Mouse (Mus musculus): Measurements from ENCODE around the gene Tnfsf14. TPM values are rescaled to one million over a fixed set of nuclear protein-coding genes. Genes with fewer than 3 reads are reported as not detected.

The Tnfsf14 gene
- polyA plus RNA-seq (2015; fragmentation: Nextera tagmentation; extraction: Ambion mirVana): 0.14 and 0.28 TPM in 2 replicates

GRCm38 (mm10) chr17:57194041-57194507 is at the start of gene Tnfsf14:
Gene Tnfsf14 (minus strand): TSS chr17:57194177.

DNA sequence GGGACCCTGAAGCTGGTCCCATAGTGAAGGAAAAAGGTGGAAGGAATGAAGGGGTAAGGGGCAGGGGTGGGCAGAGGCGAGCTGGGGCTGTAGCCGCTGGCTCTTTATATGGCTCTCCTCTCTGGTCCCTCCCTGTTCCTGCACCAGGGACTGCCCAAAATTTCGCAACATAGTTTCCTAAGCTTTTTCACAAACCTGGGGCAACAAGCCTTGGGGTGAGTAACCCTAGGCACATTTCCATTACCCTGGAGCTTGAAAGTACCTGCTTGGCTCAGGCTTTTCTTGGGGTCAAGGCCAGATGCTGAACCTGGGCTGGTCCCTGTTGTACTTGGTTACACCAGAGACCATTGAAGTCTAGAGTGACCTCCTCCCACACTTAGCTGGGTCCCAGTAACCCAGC is 34.0 kb upstream of the Tnfsf14 start, which contains the start of gene C3:
Gene C3 (minus strand): TSS at position 123 of the 400 bp plus-strand sequence.

GRCm38 (mm10) chr17:57148994-57149803 is 44.8 kb downstream of the Tnfsf14 start, which contains the start of gene Cd70:
Gene Cd70 (minus strand): TSS chr17:57149777.

Small RNAs within 50 kb of the gene (microRNA-seq; reads per million reads assigned to microRNA genes)
- not detected for gene Mir6978 (ENCODE audit: borderline replicate concordance, insufficient number of aligned reads)

Other genes with a start within 250 kb of the Tnfsf14 start
- gene Acer1, start 212.1 kb downstream of the Tnfsf14 start, polyA plus RNA-seq (2015; fragmentation: Nextera tagmentation; extraction: Ambion mirVana): not detected in 2 replicates
- 117 and 163 TPM in 2 replicates for gene Clpp, start 203.9 kb downstream of the Tnfsf14 start, polyA plus RNA-seq (2015; fragmentation: Nextera tagmentation; extraction: Ambion mirVana)
- 112 TPM in 2 replicates for gene Alkbh7, start 196.8 kb downstream of the Tnfsf14 start, polyA plus RNA-seq (2015; fragmentation: Nextera tagmentation; extraction: Ambion mirVana)
- 4.4 and 7.9 TPM in 2 replicates for gene Pspn, start 194.2 kb downstream of the Tnfsf14 start, polyA plus RNA-seq (2015; fragmentation: Nextera tagmentation; extraction: Ambion mirVana)
- gene Gtf2f1, start 182.9 kb downstream of the Tnfsf14 start, polyA plus RNA-seq (2015; fragmentation: Nextera tagmentation; extraction: Ambion mirVana): 29.7 and 47.9 TPM in 2 replicates
- gene Gm17949, start 182.7 kb downstream of the Tnfsf14 start, polyA plus RNA-seq (2015; fragmentation: Nextera tagmentation; extraction: Ambion mirVana): 0.35 and 0.37 TPM in 2 replicates
- gene Khsrp, start 162.7 kb downstream of the Tnfsf14 start, polyA plus RNA-seq (2015; fragmentation: Nextera tagmentation; extraction: Ambion mirVana): 20.2 and 25.9 TPM in 2 replicates
- not detected in 2 replicates for gene Slc25a41, start 152.5 kb downstream of the Tnfsf14 start, polyA plus RNA-seq (2015; fragmentation: Nextera tagmentation; extraction: Ambion mirVana)
- 2.0 and 3.5 TPM in 2 replicates for gene Crb3, start 135.1 kb downstream of the Tnfsf14 start, polyA plus RNA-seq (2015; fragmentation: Nextera tagmentation; extraction: Ambion mirVana)
- 12.5 and 14.0 TPM in 2 replicates for gene Slc25a23, start 134.3 kb downstream of the Tnfsf14 start, polyA plus RNA-seq (2015; fragmentation: Nextera tagmentation; extraction: Ambion mirVana)
- 0.93 and 2.0 TPM in 2 replicates for gene Dennd1c, start 115.7 kb downstream of the Tnfsf14 start, polyA plus RNA-seq (2015; fragmentation: Nextera tagmentation; extraction: Ambion mirVana)
- gene Tubb4a, start 106.4 kb downstream of the Tnfsf14 start, polyA plus RNA-seq (2015; fragmentation: Nextera tagmentation; extraction: Ambion mirVana): 28.5 and 110 TPM in 2 replicates
- gene Tnfsf9, start 88.9 kb downstream of the Tnfsf14 start, polyA plus RNA-seq (2015; fragmentation: Nextera tagmentation; extraction: Ambion mirVana): 1.5 and 1.6 TPM in 2 replicates
- not detected in 2 replicates for gene Cd70, start 44.4 kb downstream of the Tnfsf14 start, polyA plus RNA-seq (2015; fragmentation: Nextera tagmentation; extraction: Ambion mirVana)
- 63.5 and 85.8 TPM in 2 replicates for gene C3, start 34.0 kb upstream of the Tnfsf14 start, polyA plus RNA-seq (2015; fragmentation: Nextera tagmentation; extraction: Ambion mirVana)
- gene Gpr108, start 54.3 kb upstream of the Tnfsf14 start, polyA plus RNA-seq (2015; fragmentation: Nextera tagmentation; extraction: Ambion mirVana): 45.8 and 74.8 TPM in 2 replicates
- gene Trip10, start 55.3 kb upstream of the Tnfsf14 start, polyA plus RNA-seq (2015; fragmentation: Nextera tagmentation; extraction: Ambion mirVana): 28.6 and 35.5 TPM in 2 replicates
- gene Vav1, start 84.9 kb upstream of the Tnfsf14 start, polyA plus RNA-seq (2015; fragmentation: Nextera tagmentation; extraction: Ambion mirVana): 3.4 and 3.6 TPM in 2 replicates
- gene Adgre1, start 164.5 kb upstream of the Tnfsf14 start, polyA plus RNA-seq (2015; fragmentation: Nextera tagmentation; extraction: Ambion mirVana): 8.7 and 11.5 TPM in 2 replicates